Mouse (Mus musculus): Measurements from ENCODE around the gene Tmem141.

DNA sequence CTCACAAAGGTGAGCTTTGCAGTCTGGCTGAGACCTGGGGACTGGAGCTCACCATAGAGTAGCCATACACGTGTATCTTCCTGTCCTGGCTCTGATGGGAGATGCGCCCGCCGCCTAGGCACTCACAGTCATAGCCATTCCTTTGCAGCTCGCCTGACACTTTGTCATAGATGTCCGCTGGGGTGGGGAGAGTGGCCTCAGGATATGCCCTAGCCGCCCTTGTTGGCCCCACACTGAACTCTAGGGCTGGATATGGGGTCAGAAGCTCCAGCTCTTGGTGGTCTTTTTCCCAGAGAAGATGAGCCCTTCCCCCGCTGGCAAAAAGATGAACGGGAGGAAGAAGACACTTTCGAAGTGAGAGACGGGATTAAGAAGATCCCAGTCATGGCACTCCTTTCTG lies 47.7 kb downstream of the Tmem141 start:
- no peak for TF ChIP-seq CTCF (IDR thresholded peaks at IDR 0.05; ENCODE audit: low read depth)
- TF ChIP-seq EP300 (IDR thresholded peaks at IDR 0.05; ENCODE audit: low read depth): no peak
